Mouse (Mus musculus) liver, postnatal 0 days (tissue): Measurements from ENCODE around the gene BC048679. TPM values are rescaled to one million over a fixed set of nuclear protein-coding genes. Genes with fewer than 3 reads are reported as not detected.

Source experiments
- ATAC-seq: fragments of 200-750 bp; cut with Nextera tagmentation; 2 replicates; pipeline ENCODE4 v1.8.0; 2017; ENCODE audit warnings: mild to moderate bottlenecking, moderate library complexity
- DNase-seq: peaks from one replicate; pipeline ENCODE4 v3.0.0-alpha.2; 2016
- H3K27ac ChIP-seq: fragments of 300-500 bp; sonication (generic); 2 replicates; pipeline ENCODE4 v1.5.1; 2014; ENCODE audit warnings: antibody characterized with exemption, moderate library complexity, mild to moderate bottlenecking, low read depth
- H3K27me3 ChIP-seq: fragments of 300-500 bp; sonication (generic); 2 replicates; pipeline ENCODE4 v1.6.1; 2014; ENCODE audit warnings: low read length, control low read depth, mixed read lengths; ENCODE audit not compliant: insufficient read depth
- H3K36me3 ChIP-seq: fragments of 300-500 bp; sonication (generic); replicated peaks from 2 replicates; pipeline ENCODE4 v1.6.1; 2014; ENCODE audit warnings: mild to moderate bottlenecking, control low read depth, low read length, moderate library complexity, mixed read lengths; ENCODE audit not compliant: insufficient read depth
- H3K4me1 ChIP-seq: fragments of 300-500 bp; sonication (generic); 2 replicates; pipeline ENCODE4 v1.6.1; 2014; ENCODE audit warnings: antibody characterized with exemption, mild to moderate bottlenecking, control low read depth; ENCODE audit not compliant: insufficient read depth
- H3K4me2 ChIP-seq: fragments of 300-500 bp; sonication (generic); 2 replicates; pipeline ENCODE4 v1.6.1; 2014; ENCODE audit warnings: low read depth, mild to moderate bottlenecking, low read length, moderate library complexity, mixed read lengths
- H3K4me3 ChIP-seq: fragments of 300-500 bp; sonication (generic); 2 replicates; pipeline ENCODE4 v1.5.1; 2014; ENCODE audit warnings: low read depth, low read length
- H3K9ac ChIP-seq: fragments of 300-500 bp; sonication (generic); replicated peaks from 2 replicates; pipeline ENCODE4 v1.6.1; 2014; ENCODE audit warnings: mild to moderate bottlenecking, moderate library complexity
- H3K9me3 ChIP-seq: fragments of 300-500 bp; sonication (generic); 2 replicates; pipeline ENCODE4 v1.6.1; 2016; ENCODE audit warnings: mild to moderate bottlenecking, control low read depth, low read length, mixed read lengths
- CTCF ChIP-seq: sonication (generic); IDR thresholded peaks from 2 replicates; pipeline ENCODE4 v1.5.1; 2016; ENCODE audit warnings: antibody characterized with exemption, low read depth
- EP300 ChIP-seq: IDR thresholded peaks from 2 replicates; pipeline ENCODE4 v1.6.1; 2016; ENCODE audit warnings: antibody characterized with exemption, low read depth, mild to moderate bottlenecking
- WGBS: fragments of 180-500 bp; shearing (Covaris S2); extraction: QIAGEN DNeasy Blood & Tissue Kit; methylation state at CpG from one replicate; pipeline ENCODE4 v1.1.7; 2014; ENCODE audit not compliant: insufficient replicate concordance; 5-methylcytosine and 5-hydroxymethylcytosine counted together
- polyA plus RNA-seq: library from polyadenylated mRNA; unstranded; fragments of >200 nt; fragmentation: Nextera tagmentation; extraction: Ambion mirVana; gene quantifications from 2 replicates; pipeline ENCODE4 v1.2.1, GENCODE M21; 2015

Gene BC048679
- polyA plus RNA-seq: not detected in 2 replicates

DNA sequence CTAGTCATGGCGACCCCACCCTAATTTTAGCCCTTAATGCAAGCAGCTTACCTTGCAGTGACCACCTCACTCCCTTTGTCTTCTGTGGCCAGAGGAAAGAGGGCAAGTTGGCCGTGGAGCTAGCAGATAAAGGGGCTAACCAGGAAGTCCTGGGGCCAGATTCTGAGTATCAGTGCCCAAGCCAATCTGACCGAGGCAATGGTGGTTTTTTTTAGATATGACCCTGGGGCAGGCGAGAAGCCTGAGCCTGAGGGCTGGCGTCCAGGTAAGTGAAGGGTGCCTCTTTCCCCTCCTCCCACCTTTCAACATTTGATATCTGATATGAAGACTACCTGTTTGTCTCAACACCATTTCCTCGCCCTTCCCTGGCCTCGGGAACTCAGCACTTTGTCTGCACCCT is at the start of gene BC048679:
Gene BC048679 (minus strand): TSS at position 101 of the 400 bp plus-strand sequence.
- no peak within 1 kb of the TSS for H3K9ac ChIP-seq
- no peak within 1 kb of the TSS for H3K4me2 ChIP-seq
- no peak for TF ChIP-seq EP300
- H3K27ac ChIP-seq: no peak within 1 kb of the TSS
- no peak within 1 kb of the TSS for H3K4me3 ChIP-seq
- ATAC-seq (no peak), DNase-seq (no peak)
- H3K9me3 ChIP-seq: no peaks in the 10 kb centered on the region
- H3K4me1 ChIP-seq: peaks cover 5% of the 10 kb centered on the region; the same call in 1 of the 2 replicates
- H3K36me3 ChIP-seq: no peaks in the 10 kb centered on the region
- 56% methylated on average over 7 of the region's 7 CpGs for WGBS
- H3K27me3 ChIP-seq: peaks cover 14% of the 10 kb centered on the region

DNA sequence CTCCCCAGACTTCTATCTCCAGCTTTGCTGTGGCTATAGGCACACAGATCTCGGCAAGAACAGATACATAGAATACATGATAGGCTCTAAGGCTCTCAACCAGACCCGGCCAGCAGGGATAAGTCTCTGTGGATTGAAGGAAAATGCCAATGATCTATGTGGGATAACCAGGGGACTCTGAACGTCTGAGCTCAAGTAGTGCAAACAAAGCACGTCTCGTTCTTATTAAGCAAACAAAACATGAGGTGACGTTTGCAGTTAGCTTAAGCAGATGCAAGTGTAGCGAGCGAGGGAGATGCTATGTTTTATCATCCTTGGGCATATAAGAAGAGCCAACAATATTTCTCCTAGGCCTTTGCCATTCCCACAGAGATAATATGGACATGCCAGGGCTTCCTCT is 44.9 kb upstream of the BC048679 start:
- ATAC-seq (peak; percentile 59), DNase-seq (no peak)
- Histone ChIP-seq H3K27ac (peak overlapping the region; percentile 51; the same call in 1 of the 2 replicates), H3K27me3 (no peaks in the 10 kb centered on the region), H3K9ac (no peak overlapping the region), H3K4me1 (no peaks in the 10 kb centered on the region; the same call in none of the 2 replicates), H3K36me3 (no peaks in the 10 kb centered on the region), H3K4me2 (no peak overlapping the region), H3K4me3 (no peak overlapping the region), H3K9me3 (no peaks in the 10 kb centered on the region)
- WGBS: 65% methylated on average over 8 of the region's 8 CpGs
- TF ChIP-seq EP300 (no peak), CTCF (no peak)

DNA sequence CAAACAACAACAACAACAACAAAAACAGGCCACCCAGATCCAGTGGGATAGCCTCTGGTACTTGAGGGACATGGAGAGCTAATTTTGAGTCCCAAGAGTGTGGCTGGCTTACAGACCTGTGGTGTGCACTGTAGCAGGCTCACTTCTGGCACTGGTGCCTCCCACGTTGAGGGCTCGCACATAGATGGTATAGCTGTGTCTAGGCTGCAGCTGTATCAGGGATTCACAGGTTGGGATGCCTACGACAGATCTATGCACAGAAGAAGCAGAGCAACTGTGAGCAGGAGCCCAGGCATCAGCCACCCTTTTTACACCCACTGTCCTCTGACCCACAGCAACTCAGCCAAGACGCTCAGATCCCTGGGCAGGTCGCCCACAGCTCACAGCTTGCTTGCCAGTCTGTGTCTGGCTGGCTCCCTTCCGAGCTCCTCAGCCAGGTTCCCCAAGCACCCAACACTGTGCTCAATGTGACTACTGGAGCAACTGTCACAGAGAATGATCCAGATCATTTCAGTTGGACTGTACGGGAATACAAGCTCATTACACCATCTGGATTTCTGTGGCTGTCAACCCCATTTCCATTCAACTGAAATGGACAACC is 43.9 kb upstream of the BC048679 start:
- H3K9ac ChIP-seq: no peak overlapping the region
- H3K36me3 ChIP-seq: no peaks in the 10 kb centered on the region
- 75% methylated on average over 7 of the region's 7 CpGs for WGBS
- no peak overlapping the region for H3K4me2 ChIP-seq
- TF ChIP-seq EP300 (no peak), CTCF (no peak)
- H3K27me3 ChIP-seq: no peaks in the 10 kb centered on the region
- H3K9me3 ChIP-seq: no peaks in the 10 kb centered on the region
- ATAC-seq: no peak
- H3K27ac ChIP-seq: 0 out of 2 replicates have a peak overlapping the region, but pooled peaks have one; percentile 11
- H3K4me3 ChIP-seq: no peak overlapping the region
- no peak for DNase-seq
- no peaks in the 10 kb centered on the region; the same call in none of the 2 replicates for H3K4me1 ChIP-seq

DNA sequence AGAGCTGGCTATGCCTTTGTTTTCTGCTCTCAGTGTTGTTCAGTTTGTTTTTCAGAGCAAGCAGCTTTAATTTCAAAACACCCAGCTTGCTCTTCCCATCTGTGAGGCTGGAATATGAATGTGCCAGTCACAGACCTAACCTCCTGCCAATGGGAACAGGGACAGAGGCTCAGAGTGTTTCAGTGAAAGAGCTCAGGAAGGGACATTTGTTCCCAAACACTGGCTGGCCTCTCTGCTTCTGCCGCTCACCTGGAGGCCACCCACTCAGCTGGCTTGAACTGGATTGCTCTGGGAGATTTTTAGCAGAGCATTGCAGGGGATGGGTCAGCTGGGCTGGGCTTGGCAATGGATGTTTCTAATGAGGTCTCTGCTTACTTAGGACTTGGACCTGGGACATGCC is 42.9 kb upstream of the BC048679 start:
- Histone ChIP-seq H3K36me3 (no peaks in the 10 kb centered on the region), H3K27ac (0 out of 2 replicates have a peak overlapping the region, but pooled peaks have one; percentile 48), H3K4me1 (no peaks in the 10 kb centered on the region; the same call in none of the 2 replicates), H3K9me3 (no peaks in the 10 kb centered on the region), H3K27me3 (no peaks in the 10 kb centered on the region), H3K4me2 (no peak overlapping the region), H3K9ac (no peak overlapping the region), H3K4me3 (no peak overlapping the region)
- 60% methylated on average over 1 of the region's 1 CpGs for WGBS
- ATAC-seq: peak; percentile 86
- no peak for TF ChIP-seq EP300
- TF ChIP-seq CTCF: no peak
- DNase-seq: peak; percentile 44

DNA sequence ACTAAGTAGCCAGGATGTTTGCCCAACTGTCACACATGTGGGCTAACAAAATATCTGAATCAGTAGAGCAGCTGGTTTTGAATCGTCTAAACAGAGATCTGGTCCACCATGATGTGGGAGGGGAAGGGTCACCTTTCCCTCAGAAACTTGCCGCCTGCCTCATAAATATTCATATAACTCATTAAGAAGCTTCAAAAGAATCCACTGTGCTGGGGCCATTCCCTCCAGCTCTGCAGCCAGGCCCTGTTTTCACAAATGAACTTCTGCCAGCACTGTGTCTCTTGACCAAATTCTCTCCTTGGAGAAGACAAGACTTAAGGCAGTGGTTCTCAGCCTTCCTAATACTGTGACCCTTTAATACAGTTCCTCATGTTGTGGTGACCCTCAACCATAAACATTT is 41.5 kb upstream of the BC048679 start:
- 57% methylated on average over 2 of the region's 2 CpGs for WGBS
- Histone ChIP-seq H3K36me3 (no peaks in the 10 kb centered on the region; the same call in 1 of the 2 replicates), H3K27ac (no peak overlapping the region), H3K4me2 (no peak overlapping the region), H3K27me3 (no peaks in the 10 kb centered on the region), H3K4me3 (no peak overlapping the region), H3K9me3 (no peaks in the 10 kb centered on the region), H3K4me1 (no peaks in the 10 kb centered on the region; the same call in none of the 2 replicates), H3K9ac (no peak overlapping the region)
- TF ChIP-seq CTCF (no peak), EP300 (no peak)
- DNase-seq (no peak), ATAC-seq (no peak)

DNA sequence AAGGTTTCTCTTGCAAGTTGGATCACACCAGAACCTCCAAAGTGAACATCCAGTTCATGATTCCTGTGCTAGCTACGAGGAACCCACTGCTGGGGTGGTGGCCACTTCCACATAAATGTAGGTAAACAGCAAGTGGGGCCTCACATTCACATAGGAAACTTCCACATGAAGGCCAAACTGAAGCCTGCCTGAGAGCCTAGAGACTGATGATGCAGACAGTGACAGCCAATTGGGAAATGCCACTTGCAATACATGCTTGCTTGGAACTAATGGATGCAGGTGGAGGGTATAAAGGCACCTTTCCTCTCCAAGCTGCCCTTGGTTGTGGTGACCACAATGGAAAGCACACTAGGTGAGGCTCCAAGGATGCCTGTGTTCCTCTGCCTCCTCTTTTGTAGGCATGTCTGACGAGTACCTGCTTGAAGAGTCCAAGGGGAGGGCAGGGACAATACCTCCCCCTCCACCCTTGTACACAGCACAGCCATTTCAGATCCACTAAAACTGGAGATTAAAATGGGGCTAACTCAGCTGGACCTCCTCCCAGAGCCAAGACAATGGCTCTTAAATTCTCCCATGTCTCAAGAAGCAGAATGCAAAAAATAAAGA is 40.1 kb upstream of the BC048679 start:
- H3K36me3 ChIP-seq: peaks cover 5% of the 10 kb centered on the region
- no peak overlapping the region for H3K9ac ChIP-seq
- ATAC-seq (no peak), DNase-seq (peak; percentile 51)
- 63% methylated on average over 2 of the region's 2 CpGs for WGBS
- H3K4me2 ChIP-seq: no peak overlapping the region
- no peaks in the 10 kb centered on the region; the same call in none of the 2 replicates for H3K4me1 ChIP-seq
- H3K9me3 ChIP-seq: peaks cover 3% of the 10 kb centered on the region; the same call in 1 of the 2 replicates
- TF ChIP-seq EP300 (no peak), CTCF (no peak)
- no peaks in the 10 kb centered on the region for H3K27me3 ChIP-seq
- H3K27ac ChIP-seq: no peak overlapping the region
- H3K4me3 ChIP-seq: no peak overlapping the region
